Mouse (Mus musculus): ENCODE data around the gene Irs2. TPM values are rescaled to one million over a fixed set of nuclear protein-coding genes. Genes with fewer than 3 reads are reported as not detected.

The Irs2 gene
- polyA plus RNA-seq, 1 experiment from 2014 or later: 5.4 TPM

DNA sequence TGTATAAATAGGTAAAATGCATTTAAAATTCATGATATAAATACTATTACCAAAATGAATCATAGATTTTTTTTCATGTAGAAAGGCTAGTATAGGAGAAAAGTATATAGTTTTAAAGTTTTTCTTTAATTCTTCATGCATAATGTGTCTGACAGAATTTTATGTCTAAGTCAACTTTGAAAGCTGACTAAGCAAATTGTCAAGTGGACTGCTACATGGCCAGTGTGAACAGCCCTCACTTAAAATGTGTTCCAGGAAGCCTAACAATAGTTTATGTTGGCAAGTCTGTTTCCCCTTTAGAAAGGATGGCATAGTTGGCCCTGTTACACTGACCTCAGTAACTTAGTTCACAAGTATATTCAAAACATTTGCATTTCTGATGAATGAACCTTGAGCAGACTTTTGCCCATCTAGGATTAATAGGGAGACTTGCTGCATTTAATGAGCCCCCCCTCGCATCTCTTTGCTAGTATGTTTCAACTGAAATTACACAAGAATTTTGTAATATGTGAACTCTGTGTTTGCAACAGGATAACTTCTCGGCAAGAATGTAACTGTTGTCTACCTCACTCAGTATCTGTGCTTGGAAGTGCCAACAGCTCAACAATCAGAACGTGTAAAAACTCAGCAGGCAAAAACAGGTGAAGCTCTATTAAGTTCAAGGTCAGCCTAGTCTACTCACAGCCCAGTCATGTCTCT, 3.7 kb upstream of the Irs2 start:
- 81% methylated on average over 3 of the region's 3 CpGs for WGBS
- H3K4me1 ChIP-seq (ENCODE audit: control insufficient read depth, insufficient read depth, low read length): peaks cover 12% of the 10 kb centered on the region
- no peak overlapping the region for H3K4me3 ChIP-seq (replicated peaks; ENCODE audit: low read depth, low read length)
- no peak for DNase-seq
- no peaks in the 10 kb centered on the region for H3K36me3 ChIP-seq (ENCODE audit: control insufficient read depth, insufficient read depth, low read length)
- H3K27me3 ChIP-seq (ENCODE audit: control insufficient read depth, insufficient read depth, low read length): no peaks in the 10 kb centered on the region
- H3K9me3 ChIP-seq (ENCODE audit: control insufficient read depth, low read length): no peaks in the 10 kb centered on the region
- H3K9ac ChIP-seq (replicated peaks; ENCODE audit: low read length): no peak overlapping the region
- no peak overlapping the region for H3K4me2 ChIP-seq (ENCODE audit: low read length)
- no peak for ATAC-seq (ENCODE audit: low FRiP score, low TSS enrichment)
- no peak overlapping the region for H3K27ac ChIP-seq (replicated peaks; ENCODE audit: low read depth, low read length)

DNA sequence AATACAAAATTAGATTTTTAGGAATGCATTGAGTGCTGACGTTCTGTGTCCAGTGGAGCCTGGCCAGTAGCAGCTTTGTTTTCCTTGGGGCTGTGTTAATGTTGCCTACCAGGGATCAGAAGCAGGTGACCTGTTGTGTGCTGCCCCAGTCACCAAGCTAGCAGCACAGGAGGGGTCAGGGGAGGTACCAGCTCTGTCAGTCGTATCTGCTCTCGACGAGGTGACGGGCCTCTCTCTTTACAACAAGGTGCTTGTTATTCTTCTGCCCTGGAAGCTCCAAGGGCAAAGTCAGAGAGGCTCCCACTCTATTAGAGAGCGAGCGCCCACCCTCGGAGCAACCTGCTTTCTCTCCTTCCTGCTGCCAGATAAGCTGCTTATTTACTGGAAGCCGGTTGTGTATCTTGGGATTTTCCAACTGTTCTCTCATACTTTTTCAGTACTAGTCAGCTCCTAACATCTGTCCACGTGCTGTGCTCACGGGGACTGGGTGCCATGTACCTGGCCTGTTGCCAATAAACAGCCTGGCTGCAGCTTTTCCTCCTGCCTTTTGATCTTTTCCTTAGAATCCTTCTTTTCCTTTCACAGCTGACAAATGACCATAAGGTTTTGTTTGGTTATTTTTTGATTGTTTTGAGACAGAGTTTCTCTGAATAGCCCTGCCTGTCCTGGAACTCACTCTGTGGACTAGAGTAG, 2.8 kb upstream of the Irs2 start:
- H3K4me2 ChIP-seq (ENCODE audit: low read length): no peak overlapping the region
- no peak overlapping the region for H3K9ac ChIP-seq (replicated peaks; ENCODE audit: low read length)
- H3K4me1 ChIP-seq (ENCODE audit: control insufficient read depth, insufficient read depth, low read length): peaks cover 21% of the 10 kb centered on the region
- ATAC-seq (ENCODE audit: low FRiP score, low TSS enrichment) (no peak), DNase-seq (peak; percentile 57)
- no peaks in the 10 kb centered on the region for H3K27me3 ChIP-seq (ENCODE audit: control insufficient read depth, insufficient read depth, low read length)
- no peak overlapping the region for H3K27ac ChIP-seq (replicated peaks; ENCODE audit: low read depth, low read length)
- no peaks in the 10 kb centered on the region for H3K36me3 ChIP-seq (ENCODE audit: control insufficient read depth, insufficient read depth, low read length)
- WGBS: 8% methylated on average over 11 of the region's 11 CpGs
- H3K9me3 ChIP-seq (ENCODE audit: control insufficient read depth, low read length): no peaks in the 10 kb centered on the region
- H3K4me3 ChIP-seq (replicated peaks; ENCODE audit: low read depth, low read length): no peak overlapping the region

DNA sequence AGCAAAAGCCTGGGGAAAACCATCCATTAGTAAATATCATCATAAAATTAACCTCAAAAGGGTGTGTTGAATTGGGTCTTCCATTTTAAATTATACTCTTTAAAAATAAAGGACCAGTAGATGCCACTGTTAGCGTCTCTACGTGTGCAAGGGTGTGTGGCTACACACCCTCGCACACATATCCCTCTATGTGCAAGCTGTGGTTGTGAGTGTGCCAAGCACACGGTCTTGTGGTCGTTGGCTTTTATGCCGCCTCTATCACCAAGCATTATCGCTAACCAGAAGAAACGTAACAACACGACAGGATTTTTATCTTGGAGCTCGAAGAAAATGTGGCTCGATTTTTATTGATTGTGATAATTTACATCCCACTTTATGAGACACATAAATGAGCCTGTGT, 2.1 kb upstream of the Irs2 start:
- Histone ChIP-seq H3K27ac (replicated peaks; ENCODE audit: low read depth, low read length) (0 out of 2 replicates have a peak overlapping the region, but pooled peaks have one; percentile 20), H3K4me3 (replicated peaks; ENCODE audit: low read depth, low read length) (peak overlapping the region; percentile 78), H3K4me2 (ENCODE audit: low read length) (peak overlapping the region; percentile 83), H3K9me3 (ENCODE audit: control insufficient read depth, low read length) (no peaks in the 10 kb centered on the region), H3K36me3 (ENCODE audit: control insufficient read depth, insufficient read depth, low read length) (0 out of 2 replicates have a peak, but pooled peaks cover 3% of the 10 kb centered on the region), H3K4me1 (ENCODE audit: control insufficient read depth, insufficient read depth, low read length) (peaks cover 27% of the 10 kb centered on the region), H3K9ac (replicated peaks; ENCODE audit: low read length) (peak overlapping the region; percentile 94; the same call in 1 of the 2 replicates), H3K27me3 (ENCODE audit: control insufficient read depth, insufficient read depth, low read length) (no peaks in the 10 kb centered on the region)
- WGBS: 57% methylated on average over 11 of the region's 11 CpGs
- DNase-seq (no peak), ATAC-seq (ENCODE audit: low FRiP score, low TSS enrichment) (no peak)

DNA sequence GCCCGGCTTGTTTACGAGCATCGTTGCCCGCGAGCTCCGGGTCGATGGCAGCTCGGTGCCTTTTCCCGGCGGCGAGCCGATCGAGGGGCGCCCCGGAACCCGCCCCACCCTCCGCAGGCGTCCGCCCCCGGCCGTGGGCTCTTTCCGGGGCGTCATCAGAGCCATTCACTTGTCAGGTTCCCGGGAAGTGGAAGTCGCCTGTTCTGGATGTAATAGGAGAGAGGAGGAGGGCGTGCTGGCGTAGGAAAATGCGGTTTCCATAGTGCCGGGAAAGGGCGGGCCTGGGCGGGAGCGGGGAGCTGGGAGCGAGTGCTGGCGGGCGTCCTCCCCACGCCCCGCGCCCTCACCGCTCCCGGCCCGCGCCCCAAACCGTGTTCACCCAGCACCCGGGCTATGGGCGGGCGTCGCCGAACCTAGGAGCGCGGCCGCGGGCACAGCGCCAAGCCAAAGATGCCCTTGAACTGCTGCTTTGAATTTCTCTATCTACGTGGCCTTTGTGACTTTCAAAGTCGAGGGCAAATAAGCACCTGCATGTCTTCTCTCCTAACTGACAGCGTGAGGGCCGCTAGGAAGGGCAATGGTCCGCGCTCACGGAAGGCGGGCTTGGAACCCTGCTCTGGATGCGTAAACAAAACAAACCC, 1.3 kb upstream of the Irs2 start:
- H3K36me3 ChIP-seq (ENCODE audit: control insufficient read depth, insufficient read depth, low read length): 0 out of 2 replicates have a peak, but pooled peaks cover 6% of the 10 kb centered on the region
- no peaks in the 10 kb centered on the region for H3K9me3 ChIP-seq (ENCODE audit: control insufficient read depth, low read length)
- H3K27me3 ChIP-seq (ENCODE audit: control insufficient read depth, insufficient read depth, low read length): no peaks in the 10 kb centered on the region
- DNase-seq (peak; percentile 89), ATAC-seq (ENCODE audit: low FRiP score, low TSS enrichment) (peak; percentile 44)
- WGBS: 1% methylated on average over 61 of the region's 62 CpGs
- peak overlapping the region; percentile 99 for H3K27ac ChIP-seq (replicated peaks; ENCODE audit: low read depth, low read length)
- H3K9ac ChIP-seq (replicated peaks; ENCODE audit: low read length): peak overlapping the region; percentile 94
- H3K4me3 ChIP-seq (replicated peaks; ENCODE audit: low read depth, low read length): peak overlapping the region; percentile 78
- peaks cover 36% of the 10 kb centered on the region for H3K4me1 ChIP-seq (ENCODE audit: control insufficient read depth, insufficient read depth, low read length)
- peak overlapping the region; percentile 83 for H3K4me2 ChIP-seq (ENCODE audit: low read length)

- H3K4me2 ChIP-seq (ENCODE audit: low read length): peak overlapping the region; percentile 83
- peak overlapping the region; percentile 94 for H3K9ac ChIP-seq (replicated peaks; ENCODE audit: low read length)
- H3K9me3 ChIP-seq (ENCODE audit: control insufficient read depth, low read length): no peaks in the 10 kb centered on the region
- H3K4me3 ChIP-seq (replicated peaks; ENCODE audit: low read depth, low read length): peak overlapping the region; percentile 78
- peak; percentile 99 for DNase-seq
- 0 out of 2 replicates have a peak, but pooled peaks cover 7% of the 10 kb centered on the region for H3K36me3 ChIP-seq (ENCODE audit: control insufficient read depth, insufficient read depth, low read length)
- under 1% methylated on average over 57 of the region's 73 CpGs for WGBS
- H3K4me1 ChIP-seq (ENCODE audit: control insufficient read depth, insufficient read depth, low read length): peaks cover 42% of the 10 kb centered on the region
- H3K27ac ChIP-seq (replicated peaks; ENCODE audit: low read depth, low read length): peak overlapping the region; percentile 99
- ATAC-seq (ENCODE audit: low FRiP score, low TSS enrichment): peak; percentile 91
- H3K27me3 ChIP-seq (ENCODE audit: control insufficient read depth, insufficient read depth, low read length): no peaks in the 10 kb centered on the region
Observed at GRCm38 (mm10) chr8:11008842-11009420, 673 bp upstream of the Irs2 start.

DNA sequence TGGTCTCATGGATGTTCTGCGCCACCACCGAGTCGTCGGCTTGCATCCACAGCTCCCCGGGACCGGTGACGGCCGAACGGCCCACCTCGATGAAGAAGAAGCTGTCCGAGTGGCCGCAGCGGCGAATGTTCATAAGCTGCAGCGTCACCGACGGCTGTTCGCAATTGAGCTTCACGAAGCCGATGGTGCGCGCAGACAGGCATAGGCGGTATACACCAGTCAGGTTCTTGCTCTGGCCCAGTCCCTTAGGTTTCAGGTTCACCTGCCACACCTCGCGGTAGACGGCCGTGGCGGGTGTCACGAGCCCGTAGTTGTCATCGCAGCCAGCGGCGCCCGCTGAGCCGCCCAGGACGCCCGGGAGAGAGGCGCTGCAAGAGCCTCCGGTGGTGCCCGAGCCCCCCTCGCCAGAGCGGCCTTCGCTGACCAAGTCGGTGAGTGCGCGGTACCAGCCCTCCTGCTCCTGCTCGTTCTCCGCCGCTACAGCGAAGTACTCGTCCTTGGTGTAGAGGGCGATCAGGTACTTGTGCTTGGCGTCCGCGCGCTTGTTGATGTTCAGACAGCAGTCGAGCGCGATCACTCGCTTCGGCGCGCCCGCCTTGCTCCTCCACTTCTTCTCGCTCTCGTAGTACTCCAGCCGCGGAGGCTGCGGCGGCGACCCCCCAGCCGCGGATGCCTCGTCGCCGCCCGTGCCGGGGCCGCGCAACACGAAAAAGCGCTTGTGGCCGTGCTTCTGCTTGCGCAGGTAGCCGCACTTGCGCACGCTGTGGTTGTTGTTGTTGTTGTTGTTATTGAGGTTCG, 478 bp downstream of the Irs2 start:
- H3K9me3 ChIP-seq (ENCODE audit: control insufficient read depth, low read length): no peaks in the 10 kb centered on the region
- H3K27ac ChIP-seq (replicated peaks; ENCODE audit: low read depth, low read length): peak overlapping the region; percentile 99
- peak overlapping the region; percentile 83 for H3K4me2 ChIP-seq (ENCODE audit: low read length)
- no peaks in the 10 kb centered on the region for H3K27me3 ChIP-seq (ENCODE audit: control insufficient read depth, insufficient read depth, low read length)
- peaks cover 53% of the 10 kb centered on the region for H3K4me1 ChIP-seq (ENCODE audit: control insufficient read depth, insufficient read depth, low read length)
- no peak for ATAC-seq (ENCODE audit: low FRiP score, low TSS enrichment)
- peak overlapping the region; percentile 78 for H3K4me3 ChIP-seq (replicated peaks; ENCODE audit: low read depth, low read length)
- 0 out of 2 replicates have a peak, but pooled peaks cover 7% of the 10 kb centered on the region for H3K36me3 ChIP-seq (ENCODE audit: control insufficient read depth, insufficient read depth, low read length)
- WGBS: under 1% methylated on average over 88 of the region's 88 CpGs
- peak; percentile 81 for DNase-seq
- peak overlapping the region; percentile 84 for H3K9ac ChIP-seq (replicated peaks; ENCODE audit: low read length)

GRCm38 (mm10) chr8:11007001-11007580, 1.2 kb downstream of the Irs2 start:
- Histone ChIP-seq H3K4me2 (ENCODE audit: low read length) (peak overlapping the region; percentile 83), H3K4me3 (replicated peaks; ENCODE audit: low read depth, low read length) (peak overlapping the region; percentile 78), H3K4me1 (ENCODE audit: control insufficient read depth, insufficient read depth, low read length) (peaks cover 60% of the 10 kb centered on the region), H3K27ac (replicated peaks; ENCODE audit: low read depth, low read length) (peak overlapping the region; percentile 99), H3K9ac (replicated peaks; ENCODE audit: low read length) (peak overlapping the region; percentile 84), H3K9me3 (ENCODE audit: control insufficient read depth, low read length) (no peaks in the 10 kb centered on the region), H3K27me3 (ENCODE audit: control insufficient read depth, insufficient read depth, low read length) (no peaks in the 10 kb centered on the region), H3K36me3 (ENCODE audit: control insufficient read depth, insufficient read depth, low read length) (0 out of 2 replicates have a peak, but pooled peaks cover 7% of the 10 kb centered on the region)
- ATAC-seq (ENCODE audit: low FRiP score, low TSS enrichment) (peak; percentile 62), DNase-seq (peak; percentile 96)
- WGBS: 0% methylated on average over 53 of the region's 56 CpGs

Data from midbrain, embryonic 14.5 days (tissue).